Mouse (Mus musculus) frontal cortex, postnatal 10 days (tissue): ENCODE measurements around the gene Gjd3.
"Not testable (repeated sequence)": the region's sequence is repeated elsewhere in the genome, so short reads cannot be mapped to it uniquely, and the experiment has no call there.

Source experiments
- DNase-seq, 2 experiments: peaks; one replicate each; pipeline ENCODE4 v3.0.0; 2022; ENCODE audit warnings: low spot score in 2 of 2, mixed read lengths in 1 of 2

Gene Gjd3

GRCm38 (mm10) chr11:98933847-98934246 lies 49.0 kb downstream of the Gjd3 start:
- DNase-seq = not testable (repeated sequence)

GRCm38 (mm10) chr11:98933151-98933550 lies 49.7 kb downstream of the Gjd3 start:
- peak in 1 of 2 experiments; percentile 60 for DNase-seq

GRCm38 (mm10) chr11:98932293-98933091 lies 50.3 kb downstream of the Gjd3 start:
- no peak for DNase-seq
